Mouse (Mus musculus): Measurements from ENCODE around the gene Stx7. TPM values are rescaled to one million over a fixed set of nuclear protein-coding genes. Genes with fewer than 3 reads are reported as not detected.

The Stx7 gene
- total RNA-seq, 2 experiments from 2014 or later, result 131 to 136 TPM

DNA sequence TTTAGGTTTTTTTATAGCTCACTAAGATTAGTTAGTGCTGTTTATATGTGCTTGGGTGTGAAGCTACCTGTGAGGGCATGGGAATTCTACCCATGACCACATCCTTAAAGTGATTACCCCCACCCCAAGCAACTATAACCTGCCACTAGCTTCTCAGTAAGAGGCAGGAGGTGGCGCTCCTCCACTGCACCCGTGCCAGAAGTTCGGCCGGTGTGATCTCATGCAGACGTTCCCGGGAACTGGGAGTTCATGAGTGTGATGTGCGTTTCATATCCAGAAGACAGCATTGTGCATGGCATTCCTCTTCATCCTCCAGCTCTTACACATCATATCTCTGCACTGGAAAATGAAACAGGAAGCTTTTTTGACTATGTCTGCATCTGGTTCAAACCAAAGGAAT, 41.3 kb downstream of the Stx7 start:
- no peak overlapping the region for H3K27ac ChIP-seq
- DNase-seq (ENCODE audit: low spot score in 2 of 2), result peak in 1 of 2 experiments; percentile 29
- TF ChIP-seq CTCF (conservative IDR thresholded peaks at IDR 0.05), result peak; percentile 55
- H3K4me3 ChIP-seq, result no peak overlapping the region

DNA sequence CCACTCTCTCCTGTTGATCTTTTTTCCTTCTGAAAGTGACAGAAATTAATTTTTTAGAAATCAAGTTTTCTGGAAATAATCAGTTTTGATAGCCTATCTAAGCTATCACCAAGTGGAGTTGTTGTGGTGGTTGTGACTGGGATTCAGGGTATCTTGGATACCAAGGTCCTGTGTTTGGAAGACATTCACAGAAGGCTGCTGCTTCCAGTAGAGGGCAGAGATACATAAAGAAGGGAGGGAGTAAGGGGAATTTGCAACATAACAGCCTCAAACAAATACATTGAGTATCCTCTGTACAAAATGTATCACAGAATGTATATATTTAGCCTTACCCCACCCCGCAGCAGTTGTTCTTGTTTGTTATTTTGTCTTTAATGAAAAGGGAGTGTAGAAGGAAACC, 42.9 kb downstream of the Stx7 start:
- TF ChIP-seq CTCF (conservative IDR thresholded peaks at IDR 0.05), result peak; percentile 78
- Histone ChIP-seq H3K27ac (no peak overlapping the region), H3K4me3 (no peak overlapping the region)
- DNase-seq (ENCODE audit: low spot score in 2 of 2), result no peak

DNA sequence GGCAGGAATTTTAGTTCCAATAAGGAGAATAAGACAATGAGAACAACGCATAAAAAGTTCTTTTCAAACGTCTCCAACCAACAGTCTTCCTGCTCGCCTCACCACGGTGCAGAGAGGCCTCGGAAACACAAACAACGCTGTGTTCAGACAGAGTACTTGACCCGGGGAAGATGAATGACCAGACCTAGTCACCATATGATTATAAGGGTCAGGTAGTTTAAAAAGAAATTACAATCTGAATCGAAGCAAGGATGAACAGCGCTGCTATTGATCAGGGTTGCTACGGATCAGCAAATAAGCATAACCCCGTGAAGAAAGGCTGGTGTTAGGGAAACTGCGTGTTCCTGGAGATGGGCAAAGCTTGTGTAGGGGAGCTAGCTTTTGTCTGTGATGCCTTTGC, 50.2 kb downstream of the Stx7 start:
- TF ChIP-seq CTCF (conservative IDR thresholded peaks at IDR 0.05), result no peak
- H3K27ac ChIP-seq, result no peak overlapping the region
- no peak for DNase-seq (ENCODE audit: low spot score in 2 of 2)
- H3K4me3 ChIP-seq, result no peak overlapping the region

- Histone ChIP-seq H3K27ac (no peak overlapping the region), H3K4me3 (no peak overlapping the region)
- TF ChIP-seq CTCF (conservative IDR thresholded peaks at IDR 0.05), result no peak
- no peak for DNase-seq (ENCODE audit: low spot score in 2 of 2)
Measured at GRCm38 (mm10) chr10:24200099-24200498, 51.0 kb downstream of the Stx7 start.

DNA sequence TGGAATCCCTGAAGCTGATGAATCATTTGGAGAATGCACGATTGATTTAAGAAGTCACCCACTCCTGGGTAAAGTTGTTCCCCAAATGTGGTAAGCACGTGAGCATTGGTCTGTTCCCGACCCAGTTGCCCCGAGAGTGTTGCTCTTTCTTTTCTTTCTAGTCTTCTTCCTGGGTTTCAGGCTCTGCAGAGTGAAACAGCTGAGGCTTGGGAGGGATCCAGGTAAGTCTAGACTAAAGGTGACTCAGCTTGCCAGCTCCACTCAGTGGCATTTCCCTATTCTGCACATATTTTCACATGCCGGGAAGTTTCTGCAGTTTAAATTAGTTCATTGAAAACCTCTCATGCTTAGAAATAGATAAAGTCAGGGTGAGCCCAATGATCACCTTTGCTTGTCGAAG, 61.0 kb downstream of the Stx7 start:
- no peak for DNase-seq (ENCODE audit: low spot score in 2 of 2)
- no peak overlapping the region for H3K27ac ChIP-seq
- no peak for TF ChIP-seq CTCF (conservative IDR thresholded peaks at IDR 0.05)

DNA sequence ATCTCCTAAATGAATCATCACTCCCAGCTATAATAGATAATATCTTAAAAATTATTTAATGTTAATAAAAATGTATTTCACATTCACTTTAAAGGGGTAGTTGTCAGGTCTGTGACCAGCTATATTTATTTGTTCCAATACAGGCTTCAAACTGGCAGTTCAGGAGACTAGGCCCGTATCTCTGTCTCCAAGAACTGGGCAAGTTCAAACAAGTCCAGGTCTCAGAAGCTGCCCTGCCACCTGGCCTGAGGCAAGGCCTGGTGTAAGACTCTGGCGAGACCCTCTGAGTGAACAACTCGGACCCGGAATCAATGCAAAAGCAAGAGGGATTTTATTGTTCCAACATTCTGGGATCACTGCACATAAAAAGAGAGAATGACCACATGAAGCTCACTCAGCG, 64.2 kb downstream of the Stx7 start:
- Histone ChIP-seq H3K27ac (no peak overlapping the region), H3K4me3 (no peak overlapping the region)
- no peak for TF ChIP-seq CTCF (conservative IDR thresholded peaks at IDR 0.05)
- DNase-seq (ENCODE audit: low spot score in 2 of 2), result no peak

More for the DNA sequence above, 61.0 kb downstream of the Stx7 start:
- H3K4me3 ChIP-seq, result no peak overlapping the region

DNA sequence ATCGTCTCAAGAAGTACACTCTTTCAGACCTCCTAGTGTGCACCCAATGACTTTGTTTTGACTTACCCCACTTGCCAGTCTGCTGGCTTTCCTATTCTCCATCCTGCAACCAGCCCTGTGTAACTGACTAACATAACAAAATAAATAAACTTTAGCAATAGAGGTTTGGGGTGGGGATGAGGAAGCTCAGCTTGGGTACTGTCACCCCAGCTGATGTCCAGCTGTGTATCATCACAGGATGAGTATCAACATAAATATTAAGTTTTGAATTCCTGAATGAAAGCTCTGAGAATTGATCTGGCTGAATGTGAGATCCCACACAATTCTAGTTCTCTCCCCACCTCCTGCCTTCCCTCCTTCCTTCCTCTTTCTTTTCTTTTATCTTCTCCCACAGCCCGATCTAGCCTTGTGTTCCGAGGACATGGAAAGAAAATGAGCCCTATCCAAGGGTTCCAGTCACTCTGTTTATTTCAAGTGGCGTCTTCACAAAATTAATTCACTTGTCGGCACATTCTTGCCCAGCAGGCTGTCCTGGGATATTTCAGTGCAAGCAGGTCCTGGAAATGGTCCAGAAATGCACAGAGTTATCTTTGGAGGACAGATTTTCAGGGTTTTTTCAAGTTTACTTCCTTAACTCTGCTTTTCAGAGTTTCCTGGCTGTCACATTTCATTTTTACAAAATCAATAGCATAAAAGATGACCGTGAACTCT, 68.6 kb downstream of the Stx7 start:
- TF ChIP-seq CTCF (conservative IDR thresholded peaks at IDR 0.05), result no peak
- Histone ChIP-seq H3K4me3 (no peak overlapping the region), H3K27ac (no peak overlapping the region)
- no peak for DNase-seq (ENCODE audit: low spot score in 2 of 2)

DNA sequence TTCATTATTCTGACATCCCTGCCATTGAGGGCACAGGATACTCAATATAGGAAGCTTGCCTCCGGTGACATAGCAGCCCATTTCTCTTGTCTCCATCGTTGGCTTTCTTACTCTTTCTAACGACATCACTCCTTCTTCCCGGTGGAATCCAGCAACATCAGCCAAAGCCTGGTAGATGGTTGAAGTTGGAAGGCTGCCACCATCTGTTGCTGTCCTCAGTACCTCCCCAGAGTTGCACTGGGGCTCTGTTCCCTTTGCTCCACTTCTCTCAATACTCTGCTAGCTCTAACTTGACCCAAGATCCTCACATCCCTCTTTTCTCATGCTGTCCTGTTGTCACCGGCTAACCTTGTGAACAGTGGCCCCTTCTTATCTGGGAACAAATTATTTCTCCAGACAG, 71.8 kb downstream of the Stx7 start:
- TF ChIP-seq CTCF (conservative IDR thresholded peaks at IDR 0.05), result 0 out of 2 replicates have a peak, but pooled peaks have one; percentile 11
- no peak for DNase-seq (ENCODE audit: low spot score in 2 of 2)
- H3K27ac ChIP-seq, result no peak overlapping the region
- no peak overlapping the region for H3K4me3 ChIP-seq

- DNase-seq (ENCODE audit: low spot score in 2 of 2), result no peak
- Histone ChIP-seq H3K27ac (no peak overlapping the region), H3K4me3 (peak overlapping the region; percentile 63)
- TF ChIP-seq CTCF (conservative IDR thresholded peaks at IDR 0.05), result no peak
Measured at GRCm38 (mm10) chr10:24222911-24223310, 73.8 kb downstream of the Stx7 start.

- peak in 1 of 2 experiments; percentile 13 for DNase-seq (ENCODE audit: low spot score in 2 of 2)
- peak within 1 kb of the TSS; percentile 63 for H3K4me3 ChIP-seq
- peak within 1 kb of the TSS; percentile 53; the same call in 1 of the 2 replicates for H3K27ac ChIP-seq
- TF ChIP-seq CTCF (conservative IDR thresholded peaks at IDR 0.05), result peak; percentile 48
Measured at GRCm38 (mm10) chr10:24223449-24224143, 74.5 kb downstream of the Stx7 start, which contains the start of gene Moxd1. Moxd1 (plus strand) TSS chr10:24223517.

GRCm38 (mm10) chr10:24224591-24224990, 75.5 kb downstream of the Stx7 start:
- no peak for TF ChIP-seq CTCF (conservative IDR thresholded peaks at IDR 0.05)
- Histone ChIP-seq H3K27ac (no peak overlapping the region), H3K4me3 (no peak overlapping the region)
- DNase-seq (ENCODE audit: low spot score in 2 of 2), result no peak

DNA sequence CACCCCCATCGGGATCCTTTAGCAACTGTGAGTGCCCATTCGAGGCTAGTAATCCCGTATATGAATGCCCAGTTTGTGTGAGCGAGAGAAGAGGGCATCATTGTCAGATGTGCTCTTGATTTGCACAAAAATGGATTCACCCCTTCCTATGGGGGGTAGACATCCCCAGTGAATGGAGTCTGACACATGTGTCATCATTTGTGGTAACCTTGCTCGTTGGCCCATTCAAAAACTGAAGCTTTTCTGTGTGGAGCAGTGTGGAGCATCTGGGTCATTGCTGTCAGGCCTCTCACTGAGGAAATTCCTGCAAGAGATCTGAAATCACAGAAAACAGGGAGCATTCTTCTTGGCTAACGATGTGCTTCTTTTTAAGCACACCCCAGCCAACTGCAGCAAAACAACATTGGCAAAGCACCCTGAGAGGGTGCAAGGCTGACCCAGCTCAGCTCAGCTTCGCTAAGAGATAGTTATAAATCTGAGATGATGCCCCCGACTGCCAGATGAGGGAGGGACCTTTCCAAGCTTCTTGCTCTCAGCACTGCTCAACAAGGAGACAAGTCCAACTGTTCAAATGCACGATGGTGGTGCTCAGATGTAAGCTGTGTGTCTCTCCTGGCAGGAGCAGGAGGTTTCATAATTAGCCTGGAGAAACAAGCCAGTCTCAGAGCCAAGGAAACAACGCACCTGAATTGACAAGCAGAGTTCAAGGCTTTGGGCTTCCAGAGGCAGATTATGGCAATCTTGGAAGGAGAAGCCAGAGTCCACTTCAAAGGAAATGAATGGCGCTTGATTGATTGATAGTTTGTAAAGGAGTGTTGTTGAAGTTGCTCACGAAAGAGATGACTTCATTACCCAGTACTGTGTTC, 79.4 kb downstream of the Stx7 start:
- no peak overlapping the region for H3K27ac ChIP-seq
- TF ChIP-seq CTCF (conservative IDR thresholded peaks at IDR 0.05), result no peak

GRCm38 (mm10) chr10:24232281-24232680, 83.2 kb downstream of the Stx7 start:
- no peak overlapping the region for H3K4me3 ChIP-seq
- TF ChIP-seq CTCF (conservative IDR thresholded peaks at IDR 0.05), result no peak
- H3K27ac ChIP-seq, result no peak overlapping the region
- no peak for DNase-seq (ENCODE audit: low spot score in 2 of 2)

More for the DNA sequence above, 79.4 kb downstream of the Stx7 start:
- no peak overlapping the region for H3K4me3 ChIP-seq
- no peak for DNase-seq (ENCODE audit: low spot score in 2 of 2)

All from layer of hippocampus, adult 2 months (tissue).